Mouse (Mus musculus) ES-Bruce4 (cell line): ENCODE measurements around the gene Orm2. TPM values are rescaled to one million over a fixed set of nuclear protein-coding genes. Genes with fewer than 3 reads are reported as not detected.

ENCODE experiments used
- H3K27ac ChIP-seq: 2 replicates; pipeline ENCODE4 v1.5.1; 2012; ENCODE audit warnings: low read length, inconsistent platforms; ENCODE audit not compliant: insufficient read depth
- H3K27me3 ChIP-seq: 2 replicates; pipeline ENCODE4 v1.6.1; 2012; ENCODE audit warnings: mild to moderate bottlenecking, low read length, inconsistent platforms; ENCODE audit not compliant: control insufficient read depth, poor library complexity, insufficient read depth, severe bottlenecking
- H3K36me3 ChIP-seq: 2 replicates; pipeline ENCODE4 v1.6.1; 2012; ENCODE audit warnings: inconsistent platforms, mild to moderate bottlenecking, low read length, moderate library complexity; ENCODE audit not compliant: control insufficient read depth, poor library complexity, insufficient read depth, severe bottlenecking
- H3K4me1 ChIP-seq: one replicate; pipeline ENCODE4 v1.8.1; 2011; ENCODE audit warnings: low read length; ENCODE audit not compliant: control insufficient read depth, insufficient read depth
- H3K4me3 ChIP-seq: 2 replicates; pipeline ENCODE4 v1.5.1; 2011; ENCODE audit warnings: low read depth, mild to moderate bottlenecking, low read length
- H3K9ac ChIP-seq: 2 replicates; pipeline ENCODE4 v1.6.1; 2012; ENCODE audit warnings: low read depth, mild to moderate bottlenecking, inconsistent platforms; ENCODE audit not compliant: poor library complexity, severe bottlenecking
- H3K9me3 ChIP-seq: replicated peaks from 2 replicates; pipeline ENCODE4 v1.6.1; 2012; ENCODE audit warnings: mild to moderate bottlenecking, low read length, inconsistent platforms; ENCODE audit not compliant: control insufficient read depth, poor library complexity, insufficient read depth, severe bottlenecking
- CTCF ChIP-seq: IDR thresholded peaks from one replicate; pipeline ENCODE4 v1.8.1; 2011; ENCODE audit warnings: low read depth, low read length
- EP300 ChIP-seq: IDR thresholded peaks from 2 replicates; pipeline ENCODE4 v1.6.1; 2011; ENCODE audit warnings: low read depth, low read length; ENCODE audit not compliant: insufficient read depth
- POLR2A ChIP-seq: IDR thresholded peaks from one replicate; pipeline ENCODE4 v1.8.1; 2011; ENCODE audit warnings: low read length; ENCODE audit not compliant: insufficient read depth
- polyA plus RNA-seq: library from polyadenylated mRNA; stranded (reverse); fragments of >200 nt; gene quantifications from 2 replicates; pipeline ENCODE4 v1.2.4, GENCODE M21; 2011; ENCODE audit warnings: low read depth; ENCODE audit not compliant: missing spikeins, insufficient read depth, insufficient read length

Orm2 gene
- polyA plus RNA-seq, 1 experiment = not detected

DNA sequence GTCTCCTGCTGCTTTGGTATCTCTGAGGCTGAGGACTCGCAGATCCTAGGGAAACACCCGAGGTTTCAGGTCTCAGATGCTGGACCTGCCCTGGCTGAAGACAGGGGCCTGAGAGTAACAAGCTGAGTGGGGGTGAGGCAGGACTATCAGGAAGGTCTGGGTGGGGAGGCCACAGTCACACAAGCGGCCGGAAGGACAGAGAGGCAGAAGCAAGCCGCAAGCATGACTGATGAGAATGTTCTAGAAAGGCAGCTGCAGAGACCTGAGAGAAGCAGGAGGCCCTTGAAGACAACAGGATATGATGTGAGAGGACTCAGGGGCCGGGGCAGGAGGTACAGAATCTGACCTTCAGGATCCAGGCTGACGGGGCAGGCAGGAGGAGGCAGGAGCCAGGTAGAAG is 42.0 kb downstream of the Orm2 start:
- Histone ChIP-seq H3K9ac (no peak overlapping the region), H3K4me1 (no peaks in the 10 kb centered on the region), H3K27ac (no peak overlapping the region), H3K9me3 (no peaks in the 10 kb centered on the region), H3K36me3 (no peaks in the 10 kb centered on the region), H3K4me3 (no peak overlapping the region), H3K27me3 (no peaks in the 10 kb centered on the region)
- no peak for TF ChIP-seq EP300
- no peak for TF ChIP-seq POLR2A
- TF ChIP-seq CTCF = no peak

GRCm38 (mm10) chr4:63405051-63405450 is 42.8 kb downstream of the Orm2 start:
- Histone ChIP-seq H3K9ac (no peak overlapping the region), H3K9me3 (no peaks in the 10 kb centered on the region), H3K36me3 (no peaks in the 10 kb centered on the region), H3K27me3 (no peaks in the 10 kb centered on the region), H3K4me1 (no peaks in the 10 kb centered on the region), H3K4me3 (no peak overlapping the region), H3K27ac (no peak overlapping the region)
- TF ChIP-seq EP300 = no peak
- TF ChIP-seq POLR2A = no peak
- TF ChIP-seq CTCF = no peak

GRCm38 (mm10) chr4:63405683-63406082 is 43.4 kb downstream of the Orm2 start:
- Histone ChIP-seq H3K9me3 (no peaks in the 10 kb centered on the region), H3K4me1 (no peaks in the 10 kb centered on the region), H3K4me3 (no peak overlapping the region), H3K9ac (no peak overlapping the region), H3K27ac (no peak overlapping the region), H3K36me3 (no peaks in the 10 kb centered on the region), H3K27me3 (no peaks in the 10 kb centered on the region)
- TF ChIP-seq CTCF (no peak), EP300 (no peak), POLR2A (no peak)

DNA sequence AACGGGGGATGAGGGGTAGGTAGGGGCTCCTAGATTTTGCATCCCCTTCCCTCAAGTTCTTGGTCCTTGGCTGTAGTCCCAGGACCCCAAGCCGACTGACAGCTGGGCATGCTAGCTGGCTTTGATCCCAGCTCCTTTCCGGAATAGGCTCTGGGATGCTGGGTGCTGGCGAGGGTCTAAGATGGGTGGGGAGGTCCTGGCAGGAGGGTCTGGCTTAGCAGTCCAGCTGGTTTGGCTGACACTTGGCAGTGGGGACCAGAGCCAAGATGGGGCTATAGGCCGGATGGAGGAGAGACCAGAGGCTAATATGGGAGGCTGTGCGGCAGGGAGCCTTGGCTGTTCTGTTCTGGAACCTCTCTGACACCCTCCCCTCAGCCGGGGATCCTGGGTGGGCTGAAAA is 46.0 kb downstream of the Orm2 start:
- H3K9ac ChIP-seq = no peak overlapping the region
- no peak overlapping the region for H3K4me3 ChIP-seq
- H3K36me3 ChIP-seq = no peaks in the 10 kb centered on the region
- no peaks in the 10 kb centered on the region for H3K9me3 ChIP-seq
- H3K27ac ChIP-seq = no peak overlapping the region
- TF ChIP-seq CTCF (no peak), POLR2A (no peak), EP300 (no peak)
- no peaks in the 10 kb centered on the region for H3K4me1 ChIP-seq
- H3K27me3 ChIP-seq = no peaks in the 10 kb centered on the region

DNA sequence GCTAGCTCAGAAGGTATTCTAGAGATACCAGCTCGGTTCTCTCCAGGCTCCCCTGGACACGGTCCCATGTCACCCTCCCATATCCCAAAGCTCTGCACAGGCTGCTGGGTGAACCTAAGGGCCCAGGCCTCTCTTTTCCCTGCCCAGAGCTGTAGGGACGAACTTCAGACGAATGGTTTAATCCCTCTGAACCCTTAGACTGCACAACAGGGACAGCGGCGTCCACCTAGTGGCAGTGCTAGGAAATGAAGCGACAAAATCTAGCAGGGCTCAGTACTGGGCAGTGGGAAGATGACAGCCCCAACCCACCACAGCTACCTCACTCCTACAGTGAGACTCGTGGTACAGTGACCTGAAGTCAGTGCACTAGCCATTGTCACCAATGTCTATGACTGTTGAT is 46.4 kb downstream of the Orm2 start:
- Histone ChIP-seq H3K9me3 (no peaks in the 10 kb centered on the region), H3K27me3 (no peaks in the 10 kb centered on the region), H3K4me3 (no peak overlapping the region), H3K9ac (no peak overlapping the region), H3K27ac (no peak overlapping the region), H3K4me1 (no peaks in the 10 kb centered on the region), H3K36me3 (no peaks in the 10 kb centered on the region)
- TF ChIP-seq CTCF = peak; percentile 51
- no peak for TF ChIP-seq EP300

- no peaks in the 10 kb centered on the region for H3K4me1 ChIP-seq
- no peaks in the 10 kb centered on the region for H3K27me3 ChIP-seq
- peak overlapping the region; percentile 86 for H3K4me3 ChIP-seq
- H3K27ac ChIP-seq = no peak overlapping the region
- no peak for TF ChIP-seq CTCF
- TF ChIP-seq POLR2A = no peak
- no peak for TF ChIP-seq EP300
- H3K9me3 ChIP-seq = no peaks in the 10 kb centered on the region
- no peak overlapping the region for H3K9ac ChIP-seq
- no peaks in the 10 kb centered on the region for H3K36me3 ChIP-seq
These were observed 47.2 kb downstream of the Orm2 start for GRCm38 (mm10) chr4:63409317-63409907.
